Mouse (Mus musculus): ENCODE results near the gene Ndfip2.

DNA sequence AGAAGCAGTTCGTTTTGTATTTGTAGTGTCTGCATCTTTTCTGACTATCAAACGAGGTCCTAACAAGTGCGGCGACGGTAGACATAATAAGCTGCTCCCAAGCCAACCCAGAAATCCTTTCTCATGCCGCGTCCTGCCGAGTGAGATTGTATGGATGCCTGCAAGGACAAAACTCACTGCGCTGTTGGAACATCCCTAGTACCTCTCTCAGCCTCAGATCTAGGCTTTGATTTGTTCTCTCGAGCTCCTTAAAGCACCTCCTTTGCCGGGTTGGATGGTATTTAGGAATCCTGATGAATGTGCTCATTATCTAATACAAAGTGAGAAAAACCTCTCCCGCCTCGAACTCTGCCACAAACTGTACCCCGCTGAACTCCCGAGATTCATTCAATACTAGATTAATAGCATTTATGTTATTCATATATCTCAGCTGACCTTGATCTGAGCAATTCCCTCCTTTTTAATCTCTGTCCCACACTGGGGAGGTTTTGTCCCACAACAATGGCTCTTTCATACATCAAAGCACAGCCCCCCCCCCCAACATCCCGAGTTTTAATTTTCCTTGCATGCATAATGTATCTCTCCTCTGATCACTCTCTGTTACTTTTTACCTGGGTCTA, 75.2 kb downstream of the Ndfip2 start:
- TF ChIP-seq CTCF (IDR thresholded peaks at IDR 0.05; ENCODE audit: insufficient read depth, low read length) (no peak), POLR2A (IDR thresholded peaks at IDR 0.05; ENCODE audit: borderline replicate concordance, extremely low read depth, low read depth, low read length) (no peak)

Measured in lung, adult 2 months (tissue).